Mouse (Mus musculus) kidney, adult 2 months (tissue): ENCODE data around the gene Zap70.

Source experiments
- CTCF ChIP-seq: fragments of 200-500 bp; conservative IDR thresholded peaks from 2 replicates; pipeline ENCODE4 v1.5.1; 2011; ENCODE audit warnings: low read depth, mild to moderate bottlenecking, control low read depth, low read length, moderate library complexity, mixed read lengths; ENCODE audit not compliant: insufficient read depth, insufficient read length
- POLR2A ChIP-seq: fragments of 200-500 bp; IDR thresholded peaks from one replicate; pipeline ENCODE4 v1.6.1; 2011; ENCODE audit warnings: low read depth, low read length, control low read depth

- TF ChIP-seq CTCF = no peak
- TF ChIP-seq POLR2A = no peak
Measured at GRCm38 (mm10) chr1:36789416-36789815, 27.8 kb downstream of the Zap70 start.
